Mouse (Mus musculus): Measurements from ENCODE around the gene Rgcc.

- no peak for TF ChIP-seq ZNF384 (IDR thresholded peaks at IDR 0.05; ENCODE audit: low read depth, low read length)
- no peak for TF ChIP-seq MAFK (IDR thresholded peaks at IDR 0.05; ENCODE audit: insufficient read depth, low read depth, low read length)
- no peak for TF ChIP-seq ZC3H11A (IDR thresholded peaks at IDR 0.05; ENCODE audit: borderline replicate concordance, low read depth, low read length)
- no peak for TF ChIP-seq CHD2 (IDR thresholded peaks at IDR 0.05; ENCODE audit: low read depth, low read length)
Measured at GRCm38 (mm10) chr14:79279494-79279893, 22.0 kb downstream of the Rgcc start.
